Mouse (Mus musculus): ENCODE results near the gene Lcp1.
"Not testable (repeated sequence)": the region's sequence is repeated elsewhere in the genome, so short reads cannot be mapped to it uniquely, and the experiment has no call there.

Gene Lcp1

GRCm38 (mm10) chr14:75130501-75131318 is at the start of gene Lcp1, which contains the start of gene Lrrc63:
Gene Lcp1 (plus strand): TSS chr14:75131101.
Gene Lrrc63 (minus strand): TSS chr14:75130881.
- DNase-seq, result peak; percentile 91 to 92

GRCm38 (mm10) chr14:75102956-75103355 is 27.9 kb upstream of the Lcp1 start:
- no peak for DNase-seq

GRCm38 (mm10) chr14:75121658-75122057 is 9.2 kb upstream of the Lcp1 start:
- no peak for DNase-seq

- no peak for DNase-seq
Observed at GRCm38 (mm10) chr14:75131324-75131935, 529 bp downstream of the Lcp1 start.

- peak in 1 of 2 experiments; percentile 28 for DNase-seq
Observed at GRCm38 (mm10) chr14:75136119-75136966, 5.4 kb downstream of the Lcp1 start.

- DNase-seq, result no peak
Observed at GRCm38 (mm10) chr14:75138503-75138902, 7.6 kb downstream of the Lcp1 start.

- no peak for DNase-seq
Observed at GRCm38 (mm10) chr14:75139225-75139624, 8.3 kb downstream of the Lcp1 start.

- DNase-seq, result not testable (repeated sequence)
Observed at GRCm38 (mm10) chr14:75147706-75148105, 16.8 kb downstream of the Lcp1 start.

GRCm38 (mm10) chr14:75148229-75148628 is 17.3 kb downstream of the Lcp1 start:
- DNase-seq, result peak; percentile 52 to 64

- DNase-seq, result no peak
Observed at GRCm38 (mm10) chr14:75150653-75151052, 19.8 kb downstream of the Lcp1 start.

- DNase-seq, result peak; percentile 37 to 60
Observed at GRCm38 (mm10) chr14:75151146-75151545, 20.2 kb downstream of the Lcp1 start.

- no peak for DNase-seq
Observed at GRCm38 (mm10) chr14:75154481-75154880, 23.6 kb downstream of the Lcp1 start.

GRCm38 (mm10) chr14:75159375-75159774 is 28.5 kb downstream of the Lcp1 start:
- no peak for DNase-seq

GRCm38 (mm10) chr14:75163866-75164265 is 33.0 kb downstream of the Lcp1 start:
- peak in 1 of 2 experiments; percentile 7 for DNase-seq

GRCm38 (mm10) chr14:75164345-75164744 is 33.4 kb downstream of the Lcp1 start:
- DNase-seq, result peak in 1 of 2 experiments; percentile 3

- peak in 1 of 2 experiments; percentile 3 for DNase-seq
Observed at GRCm38 (mm10) chr14:75165574-75166131, 34.8 kb downstream of the Lcp1 start.

- peak in 1 of 2 experiments; percentile 1 for DNase-seq
Observed at GRCm38 (mm10) chr14:75168501-75168900, 37.6 kb downstream of the Lcp1 start.

GRCm38 (mm10) chr14:75170546-75170945 is 39.6 kb downstream of the Lcp1 start:
- DNase-seq, result no peak

- no peak for DNase-seq
Observed at GRCm38 (mm10) chr14:75174296-75174695, 43.4 kb downstream of the Lcp1 start.

GRCm38 (mm10) chr14:75174731-75175555 is 44.0 kb downstream of the Lcp1 start:
- no peak for DNase-seq

- no peak for DNase-seq
Observed at GRCm38 (mm10) chr14:75175781-75176180, 44.9 kb downstream of the Lcp1 start.

Data from lung, postnatal 4 days (tissue).